Mouse (Mus musculus): ENCODE results near the gene Evi2a. TPM values are rescaled to one million over a fixed set of nuclear protein-coding genes. Genes with fewer than 3 reads are reported as not detected.

Evi2a gene
- total and polyA plus RNA-seq, 2 experiments from 2014 or later: 2.7 to 4.0 TPM

DNA sequence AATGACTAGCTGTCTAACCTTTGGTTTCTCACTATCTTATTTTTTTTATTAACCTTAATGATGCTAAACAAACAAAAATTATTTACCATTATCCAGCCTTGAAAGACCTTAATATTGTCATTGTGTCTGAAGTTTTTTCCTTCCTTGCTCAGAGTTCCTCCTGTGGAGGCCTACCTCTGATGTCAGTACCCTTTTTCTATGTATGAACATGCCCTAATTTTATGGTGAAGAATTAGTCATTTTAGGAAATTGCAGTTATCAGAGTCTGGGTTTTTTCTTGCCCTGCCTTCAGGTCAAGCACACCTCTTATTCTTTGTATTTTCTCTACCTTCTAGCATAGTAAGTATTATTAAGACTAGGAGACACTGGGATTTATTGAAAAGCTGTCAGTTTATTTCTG, 45.7 kb downstream of the Evi2a start:
- no peak overlapping the region for H3K9ac ChIP-seq (replicated peaks; ENCODE audit: low read length, poor library complexity, severe bottlenecking)
- H3K36me3 ChIP-seq (ENCODE audit: insufficient read depth, low read length): peaks cover 5% of the 10 kb centered on the region; the same call in 1 of the 2 replicates
- H3K4me3 ChIP-seq (ENCODE audit: low read depth, low read length): no peak overlapping the region
- ATAC-seq (ENCODE audit: low FRiP score) (no peak), DNase-seq (ENCODE audit: low spot score) (no peak)
- TF ChIP-seq CTCF (IDR thresholded peaks at IDR 0.05): no peak
- no peak overlapping the region for H3K27ac ChIP-seq (ENCODE audit: low read depth, low read length)
- H3K4me2 ChIP-seq (ENCODE audit: low read depth, low read length, poor library complexity, severe bottlenecking): no peak overlapping the region
- no peaks in the 10 kb centered on the region for H3K4me1 ChIP-seq (ENCODE audit: insufficient read depth, low read length)
- H3K9me3 ChIP-seq (ENCODE audit: low read length): no peaks in the 10 kb centered on the region
- H3K27me3 ChIP-seq (ENCODE audit: insufficient read depth, low read length): no peaks in the 10 kb centered on the region

DNA sequence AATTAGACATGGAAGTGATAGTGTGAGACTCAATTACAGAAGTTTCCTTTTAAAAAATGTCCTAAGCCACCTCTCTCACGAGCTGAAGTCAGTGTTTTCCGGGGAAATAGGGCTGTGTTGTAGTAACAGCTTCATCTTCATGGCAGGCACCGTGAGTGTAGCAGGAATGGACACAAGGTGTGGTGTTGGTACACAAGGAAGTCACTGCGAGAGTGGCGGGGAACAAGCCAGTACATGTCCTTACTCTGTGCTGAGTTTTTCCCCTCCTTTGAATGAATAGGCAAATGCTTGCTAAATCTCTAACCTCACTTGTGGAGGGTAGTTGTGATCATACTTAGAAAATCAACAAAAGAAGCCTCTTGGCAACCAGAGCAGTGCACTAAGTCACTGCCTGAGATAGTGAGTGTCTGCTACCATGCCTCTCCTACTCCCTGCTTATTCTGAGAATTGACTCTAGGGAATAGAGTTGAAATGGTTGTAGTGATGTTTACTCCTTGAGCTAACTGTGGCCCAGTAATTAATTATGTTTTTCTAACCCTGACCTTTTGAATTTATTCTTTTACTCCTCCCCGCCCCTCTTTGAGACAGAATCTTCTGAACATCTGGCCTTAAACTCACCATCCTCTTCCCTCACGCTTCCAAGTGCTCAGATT, 46.4 kb downstream of the Evi2a start:
- Histone ChIP-seq H3K27ac (ENCODE audit: low read depth, low read length) (no peak overlapping the region), H3K9me3 (ENCODE audit: low read length) (no peaks in the 10 kb centered on the region), H3K4me1 (ENCODE audit: insufficient read depth, low read length) (no peaks in the 10 kb centered on the region), H3K27me3 (ENCODE audit: insufficient read depth, low read length) (no peaks in the 10 kb centered on the region), H3K36me3 (ENCODE audit: insufficient read depth, low read length) (peaks cover 5% of the 10 kb centered on the region; the same call in 1 of the 2 replicates), H3K4me3 (ENCODE audit: low read depth, low read length) (no peak overlapping the region), H3K4me2 (ENCODE audit: low read depth, low read length, poor library complexity, severe bottlenecking) (no peak overlapping the region), H3K9ac (replicated peaks; ENCODE audit: low read length, poor library complexity, severe bottlenecking) (no peak overlapping the region)
- no peak for TF ChIP-seq CTCF (IDR thresholded peaks at IDR 0.05)
- ATAC-seq (ENCODE audit: low FRiP score) (no peak), DNase-seq (ENCODE audit: low spot score) (no peak)
- WGBS: 91% methylated on average over 7 of the region's 7 CpGs

DNA sequence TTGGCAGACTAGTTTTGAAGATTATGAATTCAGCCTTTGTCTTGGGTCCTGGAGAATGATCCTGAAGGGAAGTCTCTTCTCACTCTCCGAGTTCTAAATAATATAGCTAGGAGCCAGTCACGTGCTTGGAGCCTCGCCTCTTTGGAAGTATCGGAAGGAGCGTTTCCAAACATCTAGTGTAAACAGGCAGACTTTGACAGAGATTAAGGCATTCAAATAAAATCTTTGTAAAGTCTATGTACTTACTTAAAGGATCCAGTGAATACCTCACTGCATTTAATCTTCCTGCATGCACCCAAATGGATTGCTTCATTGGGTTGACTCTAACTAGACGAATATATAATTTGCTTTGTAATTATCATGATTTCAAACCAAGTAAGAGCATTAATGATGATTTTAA, 47.0 kb downstream of the Evi2a start:
- no peak overlapping the region for H3K27ac ChIP-seq (ENCODE audit: low read depth, low read length)
- WGBS: 90% methylated on average over 6 of the region's 6 CpGs
- H3K9me3 ChIP-seq (ENCODE audit: low read length): no peaks in the 10 kb centered on the region
- H3K9ac ChIP-seq (replicated peaks; ENCODE audit: low read length, poor library complexity, severe bottlenecking): no peak overlapping the region
- no peak for DNase-seq (ENCODE audit: low spot score)
- H3K36me3 ChIP-seq (ENCODE audit: insufficient read depth, low read length): 0 out of 2 replicates have a peak, but pooled peaks cover 5% of the 10 kb centered on the region
- no peaks in the 10 kb centered on the region for H3K27me3 ChIP-seq (ENCODE audit: insufficient read depth, low read length)
- no peak overlapping the region for H3K4me3 ChIP-seq (ENCODE audit: low read depth, low read length)
- no peaks in the 10 kb centered on the region for H3K4me1 ChIP-seq (ENCODE audit: insufficient read depth, low read length)
- no peak for TF ChIP-seq CTCF (IDR thresholded peaks at IDR 0.05)
- no peak overlapping the region for H3K4me2 ChIP-seq (ENCODE audit: low read depth, low read length, poor library complexity, severe bottlenecking)
- no peak for ATAC-seq (ENCODE audit: low FRiP score)

Other genes with a start within 250 kb of the Evi2a start
- gene Gm9964, start 233.7 kb downstream of the Evi2a start, total RNA-seq (2014; rRNA removed): not detected in 2 replicates
- gene Gm9964, start 233.7 kb downstream of the Evi2a start, polyA plus RNA-seq (2015; fragmentation: Nextera tagmentation; extraction: Ambion mirVana): 0.22 TPM in 1 of 2 replicates, not detected in the other
- gene Nf1, start 190.9 kb downstream of the Evi2a start, total RNA-seq (2014; rRNA removed): 83.0 and 99.1 TPM in 2 replicates
- gene Nf1, start 190.9 kb downstream of the Evi2a start, polyA plus RNA-seq (2015; fragmentation: Nextera tagmentation; extraction: Ambion mirVana): 7.0 and 7.3 TPM in 2 replicates
- gene Omg, start 26.5 kb downstream of the Evi2a start, total RNA-seq (2014; rRNA removed): 20.5 and 31.4 TPM in 2 replicates
- 27.2 and 34.3 TPM in 2 replicates for gene Omg, start 26.5 kb downstream of the Evi2a start, polyA plus RNA-seq (2015; fragmentation: Nextera tagmentation; extraction: Ambion mirVana)
- 0.77 TPM in 1 of 2 replicates, not detected in the other for gene Evi2b, start 6.8 kb downstream of the Evi2a start, total RNA-seq (2014; rRNA removed)
- 0.23 and 0.42 TPM in 2 replicates for gene Evi2b, start 6.8 kb downstream of the Evi2a start, polyA plus RNA-seq (2015; fragmentation: Nextera tagmentation; extraction: Ambion mirVana)
- 0.24 TPM in 1 of 2 replicates, not detected in the other for gene Evi2, start within 50 bp of the Evi2a start, total RNA-seq (2014; rRNA removed)
- gene Evi2, start within 50 bp of the Evi2a start, polyA plus RNA-seq (2015; fragmentation: Nextera tagmentation; extraction: Ambion mirVana): 0.26 and 0.28 TPM in 2 replicates
- gene Rab11fip4, start 60.6 kb upstream of the Evi2a start, total RNA-seq (2014; rRNA removed): 68.1 and 68.3 TPM in 2 replicates
- 19.0 and 19.9 TPM in 2 replicates for gene Rab11fip4, start 60.6 kb upstream of the Evi2a start, polyA plus RNA-seq (2015; fragmentation: Nextera tagmentation; extraction: Ambion mirVana)

Measured in midbrain, postnatal 0 days (tissue).